Mouse (Mus musculus) mouse trophoblast stem cell (cell line): ENCODE results near the gene Prr12.
"Not testable (repeated sequence)": the region's sequence is repeated elsewhere in the genome, so short reads cannot be mapped to it uniquely, and the experiment has no call there.

Source experiments
- in situ Hi-C, 2 experiments: fragments of 300-500 bp; cut with MseI, MboI; formaldehyde crosslinking; loops; 2 replicates in 1 of 2; 3 replicates in 1 of 2; pipeline ENCODE4 v1.15.1; 2025

The Prr12 gene

DNA sequence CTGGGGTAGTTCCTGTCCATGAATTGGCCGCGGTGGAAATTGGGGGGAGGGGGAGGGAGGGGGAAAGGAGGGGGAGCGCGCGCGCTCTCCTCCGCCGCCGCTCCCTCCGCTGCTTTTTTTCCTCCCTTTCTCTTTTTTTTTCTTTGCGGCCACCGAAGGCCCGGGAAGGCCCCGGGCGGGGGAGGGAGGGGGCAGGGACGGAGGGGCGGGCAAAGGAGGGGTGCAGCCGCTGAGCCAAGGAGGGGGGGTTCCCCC, at the start of gene Prr12:
Gene Prr12 (minus strand): TSS at position 20 of the 255 bp plus-strand sequence.
- in situ Hi-C loops: no loop called here

DNA sequence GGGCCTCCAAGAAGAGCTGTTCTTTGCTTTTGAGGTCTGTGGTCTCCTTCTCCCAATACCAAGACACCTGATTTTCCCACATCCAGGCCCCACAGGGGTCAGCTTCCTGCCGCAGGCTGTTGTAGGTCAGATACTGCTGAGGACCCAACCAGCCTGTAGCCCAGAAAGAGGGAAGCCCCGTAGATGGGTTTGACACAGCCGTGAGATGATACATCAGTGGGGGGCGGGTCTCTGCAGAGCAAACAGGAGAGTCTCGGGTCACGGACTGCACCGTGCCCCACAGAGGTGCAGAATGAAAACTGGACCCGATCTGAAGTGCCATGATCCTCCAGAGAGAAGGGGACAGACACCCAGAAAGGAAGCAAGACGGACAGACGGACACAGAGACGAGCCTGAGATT, 49.8 kb upstream of the Prr12 start:
- in situ Hi-C loops: no loop called here

DNA sequence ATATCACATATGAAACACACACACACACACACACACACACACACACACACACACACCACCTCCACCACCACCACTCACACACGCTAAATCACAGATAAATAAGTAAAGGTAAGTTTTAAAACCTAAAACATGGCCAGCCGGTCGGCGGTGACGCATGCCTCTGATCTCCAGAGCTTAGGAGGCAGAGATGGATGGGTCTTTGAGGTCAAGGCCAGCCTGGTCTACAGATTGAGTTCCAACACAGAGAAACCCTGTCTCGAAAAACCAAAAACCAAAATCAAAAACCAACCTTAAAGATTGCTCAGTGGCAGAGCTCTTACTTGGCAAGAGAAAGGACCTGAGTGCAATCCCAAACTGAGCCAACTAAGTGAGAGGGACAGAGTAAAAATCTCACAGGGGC, 47.4 kb upstream of the Prr12 start:
- in situ Hi-C loops: no loop called here

DNA sequence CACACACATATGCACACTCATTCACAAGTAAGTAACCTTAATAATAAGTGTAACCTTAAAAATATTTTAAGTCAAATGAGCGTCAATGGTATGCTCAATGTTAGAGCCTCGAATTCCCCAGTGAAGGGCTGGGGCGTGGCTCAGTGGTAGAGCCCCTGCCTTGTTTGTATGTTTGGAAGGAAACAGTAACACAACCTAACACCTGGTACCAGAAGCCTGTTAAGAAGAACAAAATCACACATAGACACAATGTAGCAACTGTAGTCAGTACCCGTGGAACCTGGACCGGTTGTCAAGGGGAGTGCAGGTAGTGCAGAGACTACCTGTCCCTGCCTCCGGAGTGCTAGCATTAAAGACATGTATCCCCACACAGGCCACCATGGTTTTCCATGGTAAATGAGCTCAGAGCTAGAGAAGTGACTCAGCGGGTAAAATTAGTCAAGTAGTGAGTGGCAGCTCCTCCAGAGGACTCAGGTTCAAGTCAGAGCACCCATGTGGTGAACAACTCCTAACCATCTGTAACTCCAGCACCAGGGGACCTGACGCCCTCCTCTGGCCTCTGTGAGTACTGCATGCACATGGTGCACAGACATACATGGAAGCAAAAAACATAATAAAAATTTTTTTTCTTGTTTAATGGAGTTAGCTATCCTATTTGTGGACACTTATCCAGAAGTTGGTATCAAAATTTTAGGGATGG, 46.0 kb upstream of the Prr12 start:
- in situ Hi-C loops: no loop called here

DNA sequence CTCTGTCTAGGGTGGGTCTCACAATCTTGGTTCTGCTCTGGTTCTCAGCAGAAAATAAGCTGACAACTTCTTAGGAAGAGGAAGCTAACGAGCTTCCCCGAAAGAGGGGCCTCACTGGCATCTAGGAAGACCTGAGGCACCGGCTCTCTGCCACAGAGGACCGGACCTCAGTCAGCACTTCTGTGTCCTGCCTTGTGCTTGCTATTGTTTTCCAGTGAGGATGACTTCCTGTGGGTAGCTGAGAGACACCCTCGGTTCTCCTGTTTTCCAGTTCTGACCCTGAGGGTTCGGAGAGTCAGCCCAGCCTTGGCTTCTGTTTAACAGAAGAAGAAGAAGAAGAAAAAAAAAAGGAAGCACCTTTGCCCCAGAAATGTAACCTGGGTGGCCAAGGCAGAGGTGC, 44.8 kb upstream of the Prr12 start:
- in situ Hi-C loops: no loop called here

DNA sequence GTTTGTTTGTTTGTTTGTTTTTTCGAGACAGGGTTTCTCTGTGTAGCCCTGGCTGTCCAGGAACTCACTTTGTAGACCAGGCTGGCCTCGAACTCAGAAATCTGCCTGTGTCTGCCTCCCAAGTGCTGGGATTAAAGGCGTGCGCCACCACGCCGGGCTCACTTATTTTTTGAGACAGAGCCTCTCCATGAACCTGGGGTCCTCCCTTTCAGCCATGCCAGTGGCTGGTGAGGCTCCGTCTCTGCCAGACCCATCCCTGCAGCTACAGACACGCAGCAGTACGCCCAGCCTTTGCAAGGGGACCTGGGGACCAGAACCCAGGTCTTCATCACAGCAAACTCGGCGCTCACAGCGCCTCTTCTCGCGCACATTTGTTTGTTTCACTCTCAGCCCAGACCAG, 43.3 kb upstream of the Prr12 start:
- in situ Hi-C loops: not testable (repeated sequence)

DNA sequence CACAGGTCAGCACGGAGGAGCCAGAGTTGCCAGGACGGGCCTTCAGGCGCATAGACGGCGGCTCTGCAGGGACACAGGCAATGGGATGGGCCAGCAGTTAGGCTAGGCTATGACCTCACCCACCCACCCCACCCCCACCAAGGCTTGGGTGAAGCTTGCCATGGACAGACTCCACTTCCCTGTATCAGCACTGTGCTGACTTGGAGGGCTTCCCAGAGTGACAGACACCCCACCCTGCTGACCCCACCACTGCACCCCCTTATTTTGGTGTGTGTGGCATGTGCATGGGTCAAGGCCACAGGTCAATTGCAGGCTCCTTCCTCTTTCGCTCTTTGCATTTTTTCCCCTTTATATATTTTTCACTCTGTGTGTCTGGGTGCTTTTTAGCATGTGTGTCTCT, 42.7 kb upstream of the Prr12 start:
- in situ Hi-C loops: no loop called here

DNA sequence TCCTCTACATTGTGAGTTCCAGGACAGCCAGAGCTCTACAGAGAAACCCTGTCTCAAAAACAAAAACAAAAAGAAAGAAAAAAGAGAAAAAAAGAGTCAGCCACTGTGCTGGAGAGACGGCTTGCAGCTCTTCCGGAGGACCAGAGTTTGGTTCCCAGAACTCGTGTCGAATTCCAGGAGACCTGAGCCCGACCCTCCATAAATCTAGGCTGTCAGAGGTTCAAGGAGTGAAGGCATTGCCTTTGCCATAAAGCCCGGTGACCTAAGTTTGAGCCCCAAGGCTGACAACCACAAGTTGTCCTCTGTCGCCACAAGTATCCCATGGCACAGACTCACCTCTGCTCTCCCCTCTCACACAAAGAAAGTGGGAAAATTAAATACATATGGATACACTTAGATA, 41.4 kb upstream of the Prr12 start:
- in situ Hi-C loops: no loop called here

DNA sequence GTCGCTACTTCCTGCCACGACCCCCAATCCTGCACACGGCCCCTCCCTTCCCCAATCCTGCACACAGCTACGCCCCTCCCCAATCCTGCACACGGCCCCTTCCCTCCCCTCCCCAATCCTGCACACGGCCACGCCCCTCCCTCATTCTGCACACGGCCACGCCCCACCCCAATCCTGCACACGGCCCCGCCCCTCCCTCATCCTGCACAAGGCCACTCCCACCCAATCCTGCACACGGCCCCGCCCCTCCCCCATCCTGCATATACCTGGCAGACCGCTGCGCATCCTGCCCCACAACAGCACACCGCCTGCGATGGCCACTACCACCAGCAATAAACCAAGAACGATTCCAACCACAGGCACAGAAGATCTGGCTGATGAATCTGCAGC, 40.8 kb upstream of the Prr12 start:
- in situ Hi-C loops: no loop called here

DNA sequence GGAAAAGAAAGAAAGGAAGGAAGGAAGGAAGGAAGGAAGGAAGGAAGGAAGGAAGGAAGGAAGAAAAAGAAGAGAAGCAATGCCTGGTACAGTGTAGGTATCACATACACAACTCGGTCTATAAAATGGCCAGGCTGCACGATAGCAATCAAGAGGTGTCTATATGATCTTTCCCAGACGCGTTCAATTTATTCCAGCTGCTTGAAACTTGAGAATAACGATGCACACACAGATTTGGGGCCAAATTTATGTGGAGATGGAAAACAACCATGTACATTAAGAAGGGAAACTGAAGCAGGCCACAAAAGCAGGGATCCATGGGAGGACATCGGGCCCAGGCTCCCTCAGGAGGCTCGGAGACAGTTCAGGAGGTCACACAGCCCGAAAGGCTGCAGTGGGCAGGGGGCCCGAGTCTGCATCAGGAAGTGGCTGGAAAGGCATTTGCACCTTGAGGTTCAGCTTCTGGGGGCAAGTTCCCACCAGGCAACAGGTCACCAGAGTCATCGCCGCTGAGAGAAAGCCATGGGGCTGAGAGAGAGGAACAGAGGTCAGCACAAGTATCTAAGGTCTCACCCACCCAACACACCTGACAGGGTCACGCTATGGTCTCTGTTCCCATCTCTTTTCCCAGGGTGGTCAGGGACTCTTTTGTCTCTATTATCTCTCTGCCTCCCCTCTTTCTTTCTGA, 40.3 kb upstream of the Prr12 start:
- in situ Hi-C loops: no loop called here

DNA sequence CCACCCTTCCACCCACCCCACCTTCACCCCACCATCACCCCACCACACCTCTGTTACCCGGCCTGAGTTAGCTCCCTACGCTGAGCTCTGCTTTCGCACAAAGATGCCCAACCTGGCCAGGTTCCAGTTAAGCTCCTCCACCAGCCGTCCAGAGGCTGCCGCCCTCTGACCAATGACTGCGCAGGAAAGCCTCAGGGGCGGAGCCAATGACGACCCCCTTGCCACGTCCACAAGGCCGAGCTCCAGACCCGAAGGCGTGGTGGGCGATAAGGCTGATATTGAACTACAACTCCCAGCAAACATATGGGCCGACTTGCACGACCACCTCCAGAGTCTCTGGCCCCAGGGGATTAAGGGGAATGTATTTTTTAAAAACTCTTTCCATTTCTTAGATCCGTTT, 39.4 kb upstream of the Prr12 start, which contains the start of gene Rcn3:
Gene Rcn3 (minus strand): TSS at position 174 of the 400 bp plus-strand sequence.
- in situ Hi-C loops: no loop called here

DNA sequence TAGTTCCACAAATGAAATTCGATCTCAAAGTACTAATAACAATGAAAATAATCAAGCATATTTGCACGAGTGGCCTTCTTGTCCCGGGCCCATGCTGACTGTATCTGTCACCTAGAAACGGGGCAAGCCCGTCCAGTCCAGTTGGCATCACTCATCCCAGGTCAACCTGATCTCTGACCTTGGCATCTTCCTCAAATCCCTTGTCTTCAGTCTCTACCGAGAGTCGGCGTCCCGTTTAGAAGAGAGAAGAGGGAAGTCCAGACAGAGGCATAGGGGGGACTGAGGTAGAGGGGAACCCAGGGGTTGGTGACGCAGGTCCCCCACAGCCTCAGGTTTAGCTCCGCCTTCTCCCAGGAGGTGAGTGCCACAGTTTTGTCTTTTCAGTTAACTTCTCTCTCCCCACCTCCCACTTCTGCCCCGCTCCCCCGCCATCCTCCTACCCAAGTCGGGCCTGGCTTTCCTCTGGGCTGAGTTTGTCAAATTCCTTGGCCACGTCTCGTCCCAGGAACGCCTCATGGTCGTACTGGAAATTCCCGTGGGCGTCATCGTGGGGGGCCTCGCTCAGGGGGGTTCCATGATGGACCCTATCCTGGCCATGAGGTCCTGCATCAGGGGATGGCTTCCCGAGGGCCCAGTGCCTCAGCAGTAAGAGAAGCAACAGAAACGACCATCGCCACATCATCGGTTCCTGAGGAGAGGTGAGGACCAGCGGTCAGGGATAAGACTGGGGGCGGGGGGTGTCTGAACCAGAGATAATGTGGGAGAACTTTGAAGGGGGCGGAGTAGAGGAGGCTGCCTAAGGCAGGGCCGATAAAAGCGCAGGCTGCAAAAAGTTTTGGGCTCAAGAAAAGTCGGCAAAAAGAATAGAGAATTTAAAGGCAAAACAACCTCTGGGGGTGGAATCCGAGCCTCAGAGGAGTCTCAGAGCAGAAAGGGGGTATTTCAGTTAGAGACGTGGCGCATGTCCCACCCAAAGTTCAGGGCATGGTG, 38.6 kb upstream of the Prr12 start:
- in situ Hi-C loops: no loop called here

DNA sequence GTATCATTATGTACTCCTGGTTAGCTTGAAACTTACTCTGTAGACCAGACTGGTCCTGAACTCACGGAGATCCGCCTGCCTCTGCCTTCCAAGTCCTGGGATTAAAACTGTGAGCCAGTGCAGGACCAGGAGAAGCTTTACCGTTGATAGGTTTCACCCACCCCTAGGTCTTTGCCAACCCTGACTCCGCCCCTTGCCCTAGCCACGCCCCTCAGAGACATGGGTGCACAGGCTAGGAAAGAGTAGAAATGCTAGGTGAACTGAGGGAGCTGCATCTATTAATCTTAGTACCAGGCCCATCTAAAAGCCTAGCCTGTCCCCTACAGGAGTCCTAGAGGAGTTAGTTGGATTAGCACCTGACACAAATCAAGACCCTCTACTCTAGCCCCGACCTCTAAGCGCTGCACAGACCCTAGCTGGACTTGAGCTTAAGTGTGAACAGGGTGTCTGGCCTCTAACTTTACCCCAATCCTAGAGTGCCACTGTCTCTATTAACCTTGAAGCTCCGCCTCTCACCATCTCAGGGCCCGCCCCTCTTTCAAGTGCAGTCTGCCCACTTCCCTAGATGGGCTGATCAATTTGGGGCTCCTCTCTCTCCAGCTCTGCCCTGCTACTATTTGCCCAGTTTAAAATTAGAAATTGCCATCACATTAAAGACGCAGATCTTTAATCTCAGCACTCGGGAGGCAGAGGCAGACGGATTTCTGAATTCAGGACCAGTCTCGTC, 37.7 kb upstream of the Prr12 start:
- in situ Hi-C loops: no loop called here

DNA sequence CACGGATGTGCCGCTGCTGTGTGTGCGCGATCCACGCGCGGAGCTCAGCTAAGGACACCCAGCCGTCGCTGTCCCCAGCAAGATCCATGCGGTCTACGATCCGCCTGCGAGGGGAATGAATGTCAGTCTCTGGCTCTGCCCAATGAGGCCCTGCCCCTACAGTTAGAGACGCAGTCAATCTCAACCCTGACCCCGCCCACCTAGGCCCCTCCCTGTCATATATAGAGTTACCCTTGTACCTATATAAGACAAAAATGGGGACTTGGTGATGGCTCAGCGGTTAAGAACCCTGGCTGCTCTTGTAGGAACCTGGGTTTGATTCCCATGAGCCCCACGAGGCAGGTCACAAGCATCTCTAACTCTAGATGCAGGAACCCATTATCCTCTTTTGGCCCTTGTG, 35.9 kb upstream of the Prr12 start:
- in situ Hi-C loops: no loop called here

DNA sequence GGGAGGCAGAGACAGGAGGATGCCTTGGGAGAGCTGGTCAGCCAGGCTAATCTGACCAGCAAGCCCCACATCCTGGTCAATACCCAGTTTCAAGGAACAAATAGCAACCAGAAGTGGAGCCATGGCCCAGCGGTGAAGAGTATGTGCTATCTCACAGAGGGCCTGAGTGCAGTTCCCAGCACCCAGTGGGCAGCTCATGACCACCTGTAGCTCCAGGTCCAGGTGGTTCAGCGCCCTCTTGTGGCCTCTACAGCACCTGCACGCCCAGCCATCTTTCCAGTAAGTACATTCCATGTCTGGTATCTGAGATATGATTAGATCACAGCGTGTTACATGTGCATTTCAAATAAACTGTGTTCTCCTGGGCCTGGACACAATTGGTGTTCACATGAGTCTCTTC, 33.4 kb upstream of the Prr12 start:
- in situ Hi-C loops: no loop called here

DNA sequence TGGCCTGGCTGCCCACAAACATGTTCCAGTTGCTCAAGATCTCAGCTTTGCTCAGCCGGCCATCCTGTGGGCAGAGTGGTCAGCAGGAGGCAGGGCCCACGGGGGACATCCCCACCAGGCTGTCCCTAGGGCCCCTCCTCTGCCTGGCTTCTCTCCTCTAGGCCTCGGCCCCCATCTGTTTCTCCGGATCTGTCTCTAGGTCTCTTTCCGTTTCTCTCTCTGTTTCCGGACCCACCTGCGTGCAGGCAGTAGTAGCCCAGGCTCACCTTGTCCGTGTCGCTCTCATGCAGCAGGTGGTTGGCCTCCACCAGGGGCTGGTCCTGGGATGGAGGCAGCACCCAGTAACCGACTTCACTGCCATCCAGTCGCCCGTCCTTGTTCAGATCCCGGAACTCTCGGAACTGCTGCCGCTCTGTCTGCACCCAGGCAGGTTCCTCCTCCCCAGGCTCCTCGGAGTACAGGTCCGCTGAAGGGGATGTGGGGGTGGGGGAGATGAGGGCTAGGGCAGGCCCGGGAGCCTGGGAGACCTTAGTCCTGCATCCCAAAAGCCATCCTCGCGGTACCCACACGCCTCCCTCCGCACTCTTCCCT, 30.7 kb upstream of the Prr12 start:
- in situ Hi-C loops: no loop called here

DNA sequence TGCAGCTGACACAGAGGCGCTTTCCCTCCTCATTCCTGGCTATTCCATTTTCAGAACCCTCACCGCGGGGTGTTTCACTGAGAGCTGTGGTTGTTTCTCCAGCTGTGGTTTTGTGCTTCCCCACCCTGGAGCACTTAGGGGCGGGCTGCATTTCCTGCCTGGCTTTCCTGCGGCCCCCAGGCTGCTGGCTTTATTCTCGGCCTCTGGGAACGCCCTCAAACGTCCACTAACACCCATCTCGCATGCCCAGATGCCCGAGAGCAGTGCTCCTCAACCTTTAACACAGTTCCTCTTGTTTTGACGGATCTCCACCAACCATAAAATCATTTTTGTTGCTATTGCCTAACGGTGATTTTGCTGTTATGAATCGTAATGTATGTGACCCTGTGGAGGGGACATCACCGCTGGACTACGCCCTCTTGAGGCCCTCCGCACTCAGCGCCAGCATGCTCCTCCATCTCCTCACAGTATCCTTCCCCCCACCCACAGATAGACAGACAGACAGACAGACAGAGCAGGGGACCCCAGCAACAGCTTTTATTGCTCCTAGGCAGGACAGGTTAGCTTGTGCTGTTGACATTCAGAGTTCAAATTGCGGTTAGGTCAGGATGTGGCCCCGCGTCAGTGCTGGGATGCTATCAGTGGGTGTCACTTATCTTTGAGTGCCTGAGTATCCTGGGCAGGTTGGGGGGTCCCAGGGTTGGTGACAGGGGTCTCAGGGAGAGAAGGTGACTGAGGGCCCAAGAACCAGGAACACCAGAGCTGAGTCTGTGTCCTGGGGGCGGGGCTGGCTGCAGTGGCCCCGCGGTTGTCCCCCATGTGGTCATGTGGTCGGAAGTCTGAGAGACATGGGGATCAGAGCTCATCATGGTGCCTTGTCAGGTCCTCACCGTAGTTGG, 30.0 kb upstream of the Prr12 start:
- in situ Hi-C loops: no loop called here

DNA sequence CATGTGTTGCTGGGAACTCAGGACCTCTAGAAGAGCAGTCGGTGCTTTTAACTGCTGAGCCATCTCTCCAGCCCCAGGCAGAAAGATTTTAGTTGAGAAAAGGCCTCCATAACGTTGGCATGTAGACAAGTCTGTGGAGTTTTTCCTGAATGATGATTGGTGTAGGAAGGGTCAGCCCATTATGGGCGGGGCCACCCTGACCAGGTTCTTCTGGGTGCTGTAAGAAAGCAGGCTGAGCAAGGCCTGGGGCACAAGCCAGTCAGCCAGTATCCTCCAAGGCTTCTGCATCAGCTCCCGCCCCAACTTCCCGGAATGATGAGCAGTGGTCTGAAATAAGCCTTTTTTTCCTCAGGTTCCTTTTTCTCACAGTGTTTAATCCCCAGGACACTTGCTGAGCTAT, 28.3 kb upstream of the Prr12 start:
- in situ Hi-C loops: no loop called here

DNA sequence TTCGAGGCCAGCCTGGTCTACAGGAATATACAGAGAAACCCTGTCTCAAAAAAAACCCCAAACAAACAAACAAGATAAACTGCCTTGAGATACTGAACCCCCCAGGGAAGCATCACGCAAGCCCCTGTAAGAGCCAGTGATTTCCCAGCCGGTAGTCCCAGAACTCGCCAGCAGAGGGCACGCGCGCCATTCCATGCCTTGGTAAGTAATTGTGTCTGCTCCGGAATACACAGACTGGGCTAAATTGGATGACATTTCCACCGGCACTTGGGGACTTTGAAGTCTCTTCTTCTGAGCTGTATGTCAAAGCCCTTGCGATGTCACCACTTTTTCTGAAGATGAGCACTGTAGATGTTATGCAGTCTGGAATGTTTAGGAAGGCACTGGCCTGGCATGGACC, 27.2 kb upstream of the Prr12 start:
- in situ Hi-C loops: no loop called here

DNA sequence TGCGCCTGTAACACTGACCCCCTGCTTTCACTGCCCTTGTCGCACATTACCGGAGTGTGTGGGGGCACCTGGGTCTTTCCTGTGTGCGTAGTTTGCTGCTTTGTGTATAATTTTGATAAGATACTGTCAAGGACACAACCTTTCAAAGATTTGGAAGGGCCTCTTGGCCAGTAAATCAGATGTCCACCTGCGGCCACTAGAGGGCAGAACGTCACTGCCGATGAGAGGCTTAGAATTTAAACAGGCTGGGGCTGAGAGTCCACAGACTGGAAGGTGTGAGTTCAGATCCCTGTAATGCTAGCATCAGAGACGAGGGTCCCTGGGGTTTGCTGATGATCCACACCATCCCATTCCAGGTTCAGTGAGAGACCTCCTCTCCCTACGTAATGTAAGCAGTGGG, 25.8 kb upstream of the Prr12 start:
- in situ Hi-C loops: no loop called here

DNA sequence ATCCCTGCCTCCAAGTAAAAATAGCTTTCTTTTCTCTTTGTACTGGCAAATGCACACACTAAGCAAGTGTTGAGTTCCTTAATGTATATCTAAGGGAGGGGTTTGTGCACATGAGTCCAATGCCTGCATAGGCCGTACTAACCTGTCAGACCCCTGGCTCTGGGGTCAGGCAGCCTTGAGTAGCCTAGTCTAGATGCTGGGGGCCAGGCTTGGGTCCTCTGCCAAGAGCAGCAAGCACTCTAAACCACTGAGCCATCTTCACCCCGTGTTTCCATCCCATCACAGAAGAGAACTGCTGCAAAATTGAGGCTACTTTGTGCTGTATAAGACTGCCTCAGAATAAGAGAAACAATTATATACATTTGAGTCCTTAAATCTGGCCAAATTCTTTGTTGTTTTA, 25.1 kb upstream of the Prr12 start:
- in situ Hi-C loops: no loop called here
